In the genomic region with DNA sequence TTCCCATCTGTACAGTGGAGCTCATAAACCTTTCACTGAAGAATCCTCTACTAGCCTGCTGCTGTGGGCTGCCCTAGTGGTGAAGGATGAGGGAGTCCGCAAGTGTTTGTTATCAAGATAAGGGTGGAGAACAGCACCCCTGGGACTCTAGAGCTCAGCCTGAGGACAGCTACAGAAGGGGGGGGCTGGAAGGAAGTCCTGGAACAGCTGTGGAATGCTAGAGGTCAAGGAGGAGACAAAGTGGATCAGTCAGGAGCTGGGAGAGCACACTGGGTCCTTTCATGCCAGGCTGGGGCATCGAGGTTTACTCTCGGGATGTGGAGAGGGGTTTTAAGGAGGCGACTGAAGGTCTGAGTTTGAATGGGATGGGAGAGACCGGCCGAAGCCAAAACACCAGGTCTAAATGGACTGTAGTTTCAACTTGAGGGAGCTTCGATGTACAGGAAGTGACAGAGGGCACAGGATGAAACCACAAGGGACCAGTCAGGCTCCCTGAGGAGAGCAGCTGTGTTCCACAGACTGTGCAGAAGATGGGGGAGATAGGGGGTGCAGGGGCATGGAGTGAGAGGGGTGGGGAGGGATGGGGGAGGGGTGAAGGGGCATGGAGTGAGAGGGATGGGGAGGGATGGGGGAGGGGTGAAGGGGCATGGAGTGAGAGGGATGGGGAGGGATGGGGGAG, we compare ENCODE assay signal across 10 mouse cellular contexts. TPM values are rescaled to one million over a fixed set of nuclear protein-coding genes. Genes with fewer than 3 reads are reported as not detected.
DNase-seq lines count a peak whose midpoint lies in the region; ATAC-seq and TF ChIP-seq lines count a peak whose summit lies in the region.
"Had no signal": no experiment of that assay in that cellular context is flagged by ENCODE, and none has a peak within 500 bp of the region (broad histone marks: within the 10 kb centered on the region; RNA-seq: fewer than 3 reads in every experiment).

No protein-coding gene starts in this region.

- peak overlapping the region; percentile 54 for H3K4me2 ChIP-seq in stomach, postnatal 0 days (replicated peaks; ENCODE audit: low read depth)

- H3K9ac ChIP-seq in stomach, postnatal 0 days (ENCODE audit: low read length), result peak overlapping the region; percentile 71

- no peaks in the 10 kb centered on the region for H3K27me3 ChIP-seq in stomach, postnatal 0 days (ENCODE audit: control insufficient read depth, insufficient read depth, low read length)

- TF ChIP-seq EP300 in stomach, postnatal 0 days (optimal IDR thresholded peaks at IDR 0.05), result no peak

- no peaks in the 10 kb centered on the region for H3K9me3 ChIP-seq in stomach, postnatal 0 days (ENCODE audit: control insufficient read depth, low read length)
- H3K9me3 ChIP-seq: midbrain, embryonic 10.5 days had no signal

- H3K36me3 ChIP-seq in stomach, postnatal 0 days (ENCODE audit: control insufficient read depth, insufficient read depth, low read length), result 0 out of 2 replicates have a peak, but pooled peaks cover 2% of the 10 kb centered on the region
- H3K36me3 ChIP-seq: midbrain, embryonic 10.5 days had no signal

- no peak for ATAC-seq in stomach, postnatal 0 days (ENCODE audit: low FRiP score, low TSS enrichment)

- TF ChIP-seq CTCF in stomach, postnatal 0 days (IDR thresholded peaks at IDR 0.05; ENCODE audit: low read depth), result peak; percentile 32; the same call in 1 of the 2 replicates

- WGBS in stomach, postnatal 0 days, result 54% methylated on average over 7 of the region's 7 CpGs

- peak; percentile 30 for DNase-seq in adrenal gland, postnatal 14 days
- DNase-seq in adrenal gland, postnatal 10 days, result no peak
- DNase-seq in retina, postnatal 1 day, result peak; percentile 11
- no peak for DNase-seq in retina, embryonic 14.5 days (ENCODE audit: low spot score)
- DNase-seq in kidney, postnatal 10 days, result peak; percentile 65
- DNase-seq in stomach, postnatal 0 days (ENCODE audit: low spot score), result no peak
- no peak for DNase-seq in ovary, postnatal 14 days (ENCODE audit: low spot score)
- no peak for DNase-seq in layer of hippocampus, adult 9-10 months (ENCODE audit: low spot score)
- DNase-seq: cerebellum, adult 2 months had no signal

- H3K4me3 ChIP-seq in stomach, postnatal 0 days (ENCODE audit: low read depth, low read length), result peak overlapping the region; percentile 44
- H3K4me3 ChIP-seq: midbrain, embryonic 10.5 days had no signal

- peak overlapping the region; percentile 78 for H3K27ac ChIP-seq in stomach, postnatal 0 days (replicated peaks)
- H3K27ac ChIP-seq: midbrain, embryonic 10.5 days had no signal

- no peaks in the 10 kb centered on the region for H3K4me1 ChIP-seq in stomach, postnatal 0 days (replicated peaks; ENCODE audit: control insufficient read depth, insufficient read depth)

RNA-seq across cellular contexts. Expression of a gene that starts 2.2 kb away (rescaled TPM):
- 54.6 and 70.5 TPM in 2 replicates for total RNA-seq in adrenal gland, postnatal 14 days (2021)
- total RNA-seq in adrenal gland, postnatal 10 days (2021), result 10 to 100 TPM; 67.9 to 90.2 TPM
- polyA plus RNA-seq in stomach, postnatal 0 days (2015; fragmentation: Nextera tagmentation; extraction: Ambion mirVana), result 2,268 and 2,333 TPM in 2 replicates

Comparison
In these comparisons a context has a peak if more than half of its experiments do, and no peak if none do; other contexts are left out.
1. DNase-seq: peak in adrenal gland, postnatal 14 days (single experiment), retina, postnatal 1 day (single experiment) and kidney, postnatal 10 days (single experiment); none in adrenal gland, postnatal 10 days (single experiment), retina, embryonic 14.5 days (single experiment), stomach, postnatal 0 days (single experiment), ovary, postnatal 14 days (single experiment) and layer of hippocampus, adult 9-10 months (single experiment).